Mouse (Mus musculus) liver, embryonic 16.5 days (tissue): ENCODE results near the gene Slc18b1. TPM values are rescaled to one million over a fixed set of nuclear protein-coding genes. Genes with fewer than 3 reads are reported as not detected.

ENCODE experiments used
- ATAC-seq: fragments of 200-750 bp; cut with Nextera tagmentation; 2 replicates; pipeline ENCODE4 v1.8.0; 2017; ENCODE audit warnings: low read depth, mild to moderate bottlenecking, moderate number of reproducible peaks, moderate library complexity
- H3K27ac ChIP-seq: fragments of 300-500 bp; sonication (generic); 2 replicates; pipeline ENCODE4 v1.5.1; 2014; ENCODE audit warnings: mild to moderate bottlenecking, low read length
- H3K27me3 ChIP-seq: fragments of 300-500 bp; sonication (generic); 2 replicates; pipeline ENCODE4 v1.6.1; 2014; ENCODE audit warnings: low read depth, low read length, mixed read lengths; ENCODE audit not compliant: control insufficient read depth, insufficient read depth
- H3K36me3 ChIP-seq: fragments of 300-500 bp; sonication (generic); 2 replicates; pipeline ENCODE4 v1.6.1; 2014; ENCODE audit warnings: mild to moderate bottlenecking; ENCODE audit not compliant: control insufficient read depth, insufficient read depth
- H3K4me1 ChIP-seq: fragments of 300-500 bp; sonication (generic); 2 replicates; pipeline ENCODE4 v1.6.1; 2014; ENCODE audit warnings: low read depth, low read length, mixed read lengths; ENCODE audit not compliant: control insufficient read depth
- H3K4me2 ChIP-seq: fragments of 300-500 bp; sonication (generic); 2 replicates; pipeline ENCODE4 v1.6.1; 2014; ENCODE audit warnings: low read depth, low read length, mixed read lengths
- H3K4me3 ChIP-seq: fragments of 300-500 bp; sonication (generic); 2 replicates; pipeline ENCODE4 v1.5.1; 2014; ENCODE audit warnings: low read depth, mild to moderate bottlenecking, low read length
- H3K9ac ChIP-seq: fragments of 300-500 bp; sonication (generic); 2 replicates; pipeline ENCODE4 v1.6.1; 2014; ENCODE audit warnings: low read depth, low read length
- H3K9me3 ChIP-seq: fragments of 300-500 bp; sonication (generic); replicated peaks from 2 replicates; pipeline ENCODE4 v1.6.1; 2016; ENCODE audit warnings: low read length; ENCODE audit not compliant: control insufficient read depth
- WGBS: fragments of 180-500 bp; shearing (Covaris S2); extraction: QIAGEN DNeasy Blood & Tissue Kit; methylation state at CpG from one replicate; pipeline ENCODE4 v1.1.7; 2014; ENCODE audit not compliant: insufficient replicate concordance; 5-methylcytosine and 5-hydroxymethylcytosine counted together
- polyA plus RNA-seq: library from polyadenylated mRNA; unstranded; fragments of >200 nt; fragmentation: Nextera tagmentation; extraction: Ambion mirVana; gene quantifications from 2 replicates; pipeline ENCODE4 v1.2.1, GENCODE M21; 2015

Slc18b1 gene
- polyA plus RNA-seq: 1.7 and 1.9 TPM in 2 replicates

DNA sequence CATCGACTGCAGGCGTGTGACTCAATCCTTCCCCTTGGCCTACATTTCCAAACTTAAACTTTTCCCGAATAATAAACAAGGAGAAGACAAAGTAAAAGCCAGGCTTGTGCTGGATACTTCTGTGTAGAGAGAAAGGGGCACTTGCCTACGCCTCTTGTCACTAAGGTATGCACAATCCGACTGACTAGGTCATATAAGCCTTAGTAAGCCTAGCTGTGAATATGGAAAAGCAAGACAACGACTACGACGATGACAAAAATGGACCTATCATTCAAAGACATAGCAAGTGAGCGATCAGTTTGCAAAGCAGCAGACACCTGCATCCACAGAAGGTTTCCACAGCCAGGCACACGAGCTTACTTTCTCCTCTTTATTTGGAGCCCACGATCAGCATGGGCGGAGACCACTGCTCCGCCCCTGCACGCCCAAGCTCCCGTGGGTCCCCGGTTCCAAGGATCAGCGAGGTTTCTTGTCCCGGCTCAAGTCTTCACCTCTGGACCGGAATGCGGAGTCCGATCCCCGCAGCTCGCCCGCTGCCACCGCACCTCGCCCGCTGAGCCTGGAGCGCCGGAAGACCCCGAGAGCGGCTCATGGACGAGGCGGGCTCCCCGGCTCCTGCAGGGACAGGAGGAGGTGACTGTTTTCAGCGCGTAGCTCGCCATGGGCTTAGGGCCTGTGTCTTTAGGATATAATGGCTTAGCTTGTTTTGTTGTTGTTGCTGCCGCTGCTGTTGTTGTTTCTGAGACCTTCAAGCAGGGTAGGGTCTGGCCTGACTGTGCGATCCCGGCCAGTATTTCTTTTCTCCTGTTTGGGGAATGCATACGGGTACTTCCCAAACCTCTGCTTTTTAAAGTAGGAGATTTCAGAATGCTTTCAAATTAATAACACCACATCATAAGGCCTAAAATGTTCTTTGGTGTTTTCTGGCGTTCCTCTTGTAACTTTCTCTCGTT lies at the start of gene Slc18b1:
TSS of gene Slc18b1 (plus strand) at position 436 of the 953 bp plus-strand sequence.
- H3K4me1 ChIP-seq: no peaks in the 10 kb centered on the region; the same call in 1 of the 2 replicates
- H3K27me3 ChIP-seq: no peaks in the 10 kb centered on the region
- ATAC-seq: peak; percentile 39; the same call in 1 of the 2 replicates
- peak within 1 kb of the TSS; percentile 61 for H3K9ac ChIP-seq
- H3K36me3 ChIP-seq: no peaks in the 10 kb centered on the region
- no peak within 1 kb of the TSS for H3K27ac ChIP-seq
- 9% methylated on average over 43 of the region's 43 CpGs for WGBS
- H3K4me2 ChIP-seq: peak within 1 kb of the TSS; percentile 63
- H3K9me3 ChIP-seq: no peaks in the 10 kb centered on the region
- H3K4me3 ChIP-seq: peak within 1 kb of the TSS; percentile 64

GRCm38 (mm10) chr10:23754166-23754565 lies 42.6 kb upstream of the Slc18b1 start:
- no peak overlapping the region for H3K9ac ChIP-seq
- H3K27ac ChIP-seq: no peak overlapping the region
- ATAC-seq: no peak
- H3K27me3 ChIP-seq: no peaks in the 10 kb centered on the region
- 61% methylated on average over 7 of the region's 7 CpGs for WGBS
- no peaks in the 10 kb centered on the region for H3K9me3 ChIP-seq
- no peaks in the 10 kb centered on the region for H3K36me3 ChIP-seq
- H3K4me3 ChIP-seq: no peak overlapping the region
- H3K4me2 ChIP-seq: no peak overlapping the region
- H3K4me1 ChIP-seq: no peaks in the 10 kb centered on the region

- no peak for ATAC-seq
- Histone ChIP-seq H3K4me1 (peaks cover 6% of the 10 kb centered on the region), H3K9ac (no peak overlapping the region), H3K4me2 (no peak overlapping the region), H3K4me3 (no peak overlapping the region), H3K27me3 (no peaks in the 10 kb centered on the region), H3K27ac (no peak overlapping the region), H3K36me3 (no peaks in the 10 kb centered on the region), H3K9me3 (no peaks in the 10 kb centered on the region)
- WGBS: 31% methylated on average over 5 of the region's 5 CpGs
Observed at GRCm38 (mm10) chr10:23777288-23777945, 19.4 kb upstream of the Slc18b1 start.

GRCm38 (mm10) chr10:23780539-23781275 lies 16.1 kb upstream of the Slc18b1 start:
- Histone ChIP-seq H3K27me3 (no peaks in the 10 kb centered on the region), H3K9ac (no peak overlapping the region), H3K4me2 (no peak overlapping the region), H3K4me3 (no peak overlapping the region), H3K4me1 (peaks cover 22% of the 10 kb centered on the region), H3K36me3 (peaks cover 17% of the 10 kb centered on the region), H3K27ac (no peak overlapping the region), H3K9me3 (no peaks in the 10 kb centered on the region)
- peak; percentile 74 for ATAC-seq
- WGBS: 60% methylated on average over 6 of the region's 6 CpGs

- Histone ChIP-seq H3K4me3 (no peak overlapping the region), H3K9me3 (no peaks in the 10 kb centered on the region), H3K4me2 (no peak overlapping the region), H3K27ac (0 out of 2 replicates have a peak overlapping the region, but pooled peaks have one; percentile 10), H3K9ac (no peak overlapping the region), H3K4me1 (peaks cover 26% of the 10 kb centered on the region), H3K36me3 (peaks cover 17% of the 10 kb centered on the region), H3K27me3 (no peaks in the 10 kb centered on the region)
- WGBS: 40% methylated on average over 11 of the region's 11 CpGs
- no peak for ATAC-seq
Observed at GRCm38 (mm10) chr10:23781760-23782735, 14.7 kb upstream of the Slc18b1 start.

DNA sequence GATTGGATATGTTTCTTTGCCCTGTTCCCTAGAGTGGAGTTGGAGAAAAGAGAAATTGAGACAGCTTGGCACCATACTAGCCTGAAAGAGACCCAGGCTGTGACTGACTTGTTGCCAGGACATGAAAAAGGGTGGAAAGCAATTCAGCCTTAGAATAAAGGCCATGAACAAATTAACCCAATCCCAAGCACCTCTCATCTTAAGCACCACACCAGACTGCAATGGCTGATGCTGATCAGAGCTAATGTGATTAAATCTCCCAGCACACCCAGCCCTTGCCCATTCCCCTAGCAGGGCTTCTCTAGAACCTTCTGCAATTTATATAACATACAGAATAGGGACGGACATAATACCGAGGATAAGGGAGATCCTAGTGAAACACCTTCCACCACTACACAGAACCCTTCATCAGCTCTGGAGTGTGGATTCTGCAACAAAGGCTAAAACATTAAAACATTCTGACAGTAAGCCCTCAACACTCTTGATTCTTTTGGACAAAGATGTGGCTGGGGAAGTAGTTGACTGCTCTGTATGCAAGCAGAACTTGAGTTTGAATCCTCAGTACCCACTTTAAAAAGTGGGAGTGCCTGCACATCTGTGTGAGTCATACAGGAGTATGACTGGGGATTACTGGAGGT lies 13.8 kb upstream of the Slc18b1 start:
- ATAC-seq: no peak
- Histone ChIP-seq H3K9me3 (no peaks in the 10 kb centered on the region), H3K4me3 (no peak overlapping the region), H3K9ac (no peak overlapping the region), H3K4me2 (no peak overlapping the region), H3K27me3 (no peaks in the 10 kb centered on the region), H3K4me1 (peaks cover 27% of the 10 kb centered on the region), H3K36me3 (peaks cover 17% of the 10 kb centered on the region), H3K27ac (0 out of 2 replicates have a peak overlapping the region, but pooled peaks have one; percentile 26)
- WGBS: 24% methylated on average over 2 of the region's 2 CpGs

DNA sequence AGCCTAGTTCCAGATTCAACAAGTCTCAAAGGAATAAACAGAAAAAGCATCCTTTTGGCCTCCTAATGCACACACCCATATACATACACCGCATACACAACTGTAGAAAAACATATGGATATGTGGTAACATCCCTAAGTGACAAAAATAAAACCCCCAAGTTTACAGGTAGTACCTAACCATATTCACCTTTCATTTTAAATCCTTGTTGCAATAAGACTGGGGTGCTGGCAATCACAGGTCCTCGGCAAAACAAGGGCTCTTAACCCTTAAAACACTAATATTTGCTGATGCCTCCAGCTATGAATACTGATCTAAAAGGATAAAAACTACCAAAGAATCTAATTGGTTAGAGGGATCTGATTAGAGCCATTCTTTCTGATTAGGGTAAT lies 13.3 kb upstream of the Slc18b1 start:
- H3K4me1 ChIP-seq: peaks cover 32% of the 10 kb centered on the region
- 15% methylated on average over 2 of the region's 2 CpGs for WGBS
- H3K36me3 ChIP-seq: peaks cover 17% of the 10 kb centered on the region
- no peak overlapping the region for H3K9ac ChIP-seq
- H3K27ac ChIP-seq: 0 out of 2 replicates have a peak overlapping the region, but pooled peaks have one; percentile 26
- no peak for ATAC-seq
- H3K9me3 ChIP-seq: no peaks in the 10 kb centered on the region
- no peak overlapping the region for H3K4me3 ChIP-seq
- no peak overlapping the region for H3K4me2 ChIP-seq
- H3K27me3 ChIP-seq: no peaks in the 10 kb centered on the region
